In genomic region chr4:130798416-130798815, GRCm38 (mm10) we compare ENCODE assay signal across 9 mouse cellular contexts. TPM values are rescaled to one million over a fixed set of nuclear protein-coding genes. Genes with fewer than 3 reads are reported as not detected.
DNase-seq lines count a peak whose midpoint lies in the region; ATAC-seq lines count a peak whose summit lies in the region.
"Had no signal": no experiment of that assay in that cellular context is flagged by ENCODE, and none has a peak within 500 bp of the region (broad histone marks: within the 10 kb centered on the region; RNA-seq: fewer than 3 reads in every experiment).

No protein-coding gene starts in this region.

- H3K4me3 ChIP-seq in forebrain, embryonic 15.5 days = no peak overlapping the region
- no peak overlapping the region for H3K4me3 ChIP-seq in forebrain, embryonic 16.5 days (replicated peaks; ENCODE audit: low read length)
- H3K4me3 ChIP-seq in midbrain, embryonic 10.5 days = no peak overlapping the region
- H3K4me3 ChIP-seq in midbrain, embryonic 14.5 days (replicated peaks; ENCODE audit: low read depth, low read length) = no peak overlapping the region
- H3K4me3 ChIP-seq in stomach, embryonic 14.5 days (ENCODE audit: low read depth, low read length) = no peak overlapping the region
- H3K4me3 ChIP-seq: midbrain, embryonic 12.5 days had no signal

- H3K9ac ChIP-seq in forebrain, embryonic 15.5 days (replicated peaks) = no peak overlapping the region
- H3K9ac ChIP-seq in forebrain, embryonic 16.5 days (replicated peaks; ENCODE audit: low read depth, low read length) = no peak overlapping the region
- no peak overlapping the region for H3K9ac ChIP-seq in midbrain, embryonic 14.5 days (replicated peaks; ENCODE audit: low read length)
- H3K9ac ChIP-seq in stomach, embryonic 14.5 days (replicated peaks; ENCODE audit: low read depth, low read length) = no peak overlapping the region

- peaks cover 76% of the 10 kb centered on the region for H3K4me1 ChIP-seq in forebrain, embryonic 15.5 days
- peaks cover 65% of the 10 kb centered on the region for H3K4me1 ChIP-seq in forebrain, embryonic 16.5 days (replicated peaks; ENCODE audit: control insufficient read depth, insufficient read depth, low read length)
- H3K4me1 ChIP-seq in midbrain, embryonic 10.5 days = peaks cover 72% of the 10 kb centered on the region
- peaks cover 47% of the 10 kb centered on the region for H3K4me1 ChIP-seq in midbrain, embryonic 14.5 days (ENCODE audit: control insufficient read depth, insufficient read depth, low read length)
- peaks cover 46% of the 10 kb centered on the region for H3K4me1 ChIP-seq in stomach, embryonic 14.5 days (ENCODE audit: control insufficient read depth, insufficient read depth, low read length)

- ATAC-seq in forebrain, embryonic 15.5 days (replicated peaks) = no peak
- no peak for ATAC-seq in forebrain, embryonic 16.5 days
- ATAC-seq in midbrain, embryonic 14.5 days (ENCODE audit: low FRiP score, low TSS enrichment) = no peak
- no peak for ATAC-seq in stomach, embryonic 14.5 days (ENCODE audit: insufficient number of reproducible peaks, insufficient read depth, low FRiP score, low read depth)

- WGBS in forebrain, embryonic 15.5 days = 69% methylated on average over 1 of the region's 1 CpGs
- WGBS in forebrain, embryonic 16.5 days = 62% methylated on average over 1 of the region's 1 CpGs
- 69% methylated on average over 1 of the region's 1 CpGs for WGBS in midbrain, embryonic 10.5 days
- 68% methylated on average over 1 of the region's 1 CpGs for WGBS in midbrain, embryonic 14.5 days
- WGBS in stomach, embryonic 14.5 days = 60% methylated on average over 1 of the region's 1 CpGs

- intact Hi-C loops in heart, postnatal 25 days (cut with DNase I) = no loop called here

- H3K36me3 ChIP-seq in forebrain, embryonic 15.5 days = no peaks in the 10 kb centered on the region
- H3K36me3 ChIP-seq in forebrain, embryonic 16.5 days (ENCODE audit: control insufficient read depth, insufficient read depth) = no peaks in the 10 kb centered on the region
- no peaks in the 10 kb centered on the region for H3K36me3 ChIP-seq in midbrain, embryonic 10.5 days
- no peaks in the 10 kb centered on the region for H3K36me3 ChIP-seq in midbrain, embryonic 14.5 days (ENCODE audit: control insufficient read depth, insufficient read depth, low read length)
- H3K36me3 ChIP-seq in stomach, embryonic 14.5 days (ENCODE audit: control insufficient read depth, insufficient read depth, low read length) = no peaks in the 10 kb centered on the region
- H3K36me3 ChIP-seq: midbrain, embryonic 12.5 days had no signal

- no peaks in the 10 kb centered on the region for H3K27me3 ChIP-seq in forebrain, embryonic 15.5 days
- no peaks in the 10 kb centered on the region for H3K27me3 ChIP-seq in forebrain, embryonic 16.5 days (replicated peaks; ENCODE audit: control insufficient read depth, insufficient read depth, low read length)
- peaks cover 25% of the 10 kb centered on the region for H3K27me3 ChIP-seq in midbrain, embryonic 10.5 days (ENCODE audit: low read depth, poor library complexity, severe bottlenecking)
- H3K27me3 ChIP-seq in midbrain, embryonic 14.5 days (ENCODE audit: control insufficient read depth, insufficient read depth, low read length) = no peaks in the 10 kb centered on the region
- no peaks in the 10 kb centered on the region for H3K27me3 ChIP-seq in stomach, embryonic 14.5 days (ENCODE audit: control insufficient read depth, insufficient read depth, low read length)

- peak overlapping the region; percentile 30 for H3K27ac ChIP-seq in forebrain, embryonic 15.5 days (replicated peaks)
- H3K27ac ChIP-seq in forebrain, embryonic 16.5 days (ENCODE audit: low read length) = no peak overlapping the region
- 0 out of 2 replicates have a peak overlapping the region, but pooled peaks have one; percentile 33 for H3K27ac ChIP-seq in midbrain, embryonic 10.5 days (replicated peaks)
- no peak overlapping the region for H3K27ac ChIP-seq in midbrain, embryonic 14.5 days (replicated peaks; ENCODE audit: low read depth, low read length)
- H3K27ac ChIP-seq in stomach, embryonic 14.5 days (ENCODE audit: low read length) = peak overlapping the region; percentile 61; the same call in 1 of the 2 replicates
- H3K27ac ChIP-seq: midbrain, embryonic 12.5 days had no signal

- no peak for DNase-seq in midbrain, embryonic 10.5 days (ENCODE audit: low spot score)
- no peak for DNase-seq in midbrain, embryonic 14.5 days
- DNase-seq in heart, postnatal 25 days (ENCODE audit: low spot score) = peak; percentile 31
- no peak for DNase-seq in layer of hippocampus, adult 9-10 months (ENCODE audit: low spot score)
- DNase-seq in right cerebral cortex, adult 18-20 months = no peak

- H3K4me2 ChIP-seq in forebrain, embryonic 15.5 days (replicated peaks) = no peak overlapping the region
- no peak overlapping the region for H3K4me2 ChIP-seq in forebrain, embryonic 16.5 days (ENCODE audit: low read length)
- no peak overlapping the region for H3K4me2 ChIP-seq in midbrain, embryonic 14.5 days (ENCODE audit: low read length)
- no peak overlapping the region; the same call in 1 of the 2 replicates for H3K4me2 ChIP-seq in stomach, embryonic 14.5 days (replicated peaks; ENCODE audit: low read depth, low read length)

- no peaks in the 10 kb centered on the region for H3K9me3 ChIP-seq in forebrain, embryonic 15.5 days
- H3K9me3 ChIP-seq in forebrain, embryonic 16.5 days (ENCODE audit: control insufficient read depth, low read length) = no peaks in the 10 kb centered on the region
- H3K9me3 ChIP-seq in midbrain, embryonic 10.5 days (replicated peaks) = no peaks in the 10 kb centered on the region
- no peaks in the 10 kb centered on the region for H3K9me3 ChIP-seq in midbrain, embryonic 14.5 days (ENCODE audit: control insufficient read depth, low read length)
- no peaks in the 10 kb centered on the region for H3K9me3 ChIP-seq in stomach, embryonic 14.5 days (ENCODE audit: control insufficient read depth, low read depth, low read length)
- H3K9me3 ChIP-seq: midbrain, embryonic 12.5 days had no signal

RNA-seq across cellular contexts. Expression of gene Sdc3, which starts 6.1 kb away (rescaled TPM):
- polyA plus RNA-seq in forebrain, embryonic 15.5 days (2015; fragmentation: Nextera tagmentation; extraction: Ambion mirVana) = 84.9 and 85.7 TPM in 2 replicates
- 89.6 and 113 TPM in 2 replicates for polyA plus RNA-seq in forebrain, embryonic 16.5 days (2015; fragmentation: Nextera tagmentation; extraction: Ambion mirVana)
- 21.3 and 28.5 TPM in 2 replicates for polyA plus RNA-seq in midbrain, embryonic 10.5 days (2016; fragmentation: Nextera tagmentation; extraction: Ambion mirVana)
- polyA plus RNA-seq in midbrain, embryonic 14.5 days (2014; fragmentation: Nextera tagmentation; extraction: Ambion mirVana) = 95.3 and 95.7 TPM in 2 replicates
- total RNA-seq in heart, postnatal 25 days (2021) = 10 to 100 TPM; 37.7 to 41.9 TPM
- 20.9 and 21.0 TPM in 2 replicates for polyA plus RNA-seq in stomach, embryonic 14.5 days (2014; fragmentation: Nextera tagmentation; extraction: Ambion mirVana)

Comparison
In these comparisons a context has a peak if more than half of its experiments do, and no peak if none do; other contexts are left out.
1. H3K27ac ChIP-seq: peak in forebrain, embryonic 15.5 days (single experiment), midbrain, embryonic 10.5 days (single experiment) and stomach, embryonic 14.5 days (single experiment); none in forebrain, embryonic 16.5 days (single experiment) and midbrain, embryonic 14.5 days (single experiment).